Mouse (Mus musculus) CH12.LX (cell line): ENCODE measurements around the gene Entpd3. TPM values are rescaled to one million over a fixed set of nuclear protein-coding genes. Genes with fewer than 3 reads are reported as not detected.
A peak's percentile ranks its signal among the peaks of the same experiment; 100 is the strongest.

ENCODE experiments used
- DNase-seq: peaks from one replicate; pipeline ENCODE4 v3.0.0-alpha.2; 2013; ENCODE audit errors: extremely low read depth
- H3K27ac ChIP-seq: 2 replicates; pipeline ENCODE4 v1.5.1; 2012; ENCODE audit warnings: low read depth, mild to moderate bottlenecking, control low read depth, moderate library complexity; ENCODE audit not compliant: insufficient read depth
- H3K27me3 ChIP-seq: replicated peaks from 2 replicates; pipeline ENCODE3; 2012; ENCODE audit warnings: inconsistent platforms
- H3K36me3 ChIP-seq, 2 experiments: replicated peaks in 1 of 2; 2 replicates each; pipeline versions ENCODE3 to v1.6.1; 2012; ENCODE audit warnings: inconsistent platforms in 1 of 2, low read length in 1 of 2, mild to moderate bottlenecking in 1 of 2, mixed read lengths in 1 of 2, moderate library complexity in 1 of 2; ENCODE audit not compliant: control insufficient read depth in 1 of 2, insufficient read depth in 1 of 2
- H3K4me1 ChIP-seq, 2 experiments: 2 replicates each; pipeline ENCODE4 v1.6.1; 2012; ENCODE audit warnings: inconsistent platforms in 1 of 2, moderate library complexity in 1 of 2; ENCODE audit not compliant: insufficient read depth in 2 of 2, control insufficient read depth in 1 of 2
- H3K4me2 ChIP-seq: 2 replicates; pipeline ENCODE4 v1.6.1; 2012; ENCODE audit warnings: low read depth, mild to moderate bottlenecking, control low read depth; ENCODE audit not compliant: poor library complexity, insufficient read depth, severe bottlenecking
- H3K4me3 ChIP-seq, 3 experiments: fragments of 150-350 bp in 1 of 3; sonication (generic) in 1 of 3; replicated peaks in 1 of 3; 2 replicates each; pipeline versions ENCODE3 to v1.5.1; 2011 to 2012; ENCODE audit warnings: low read depth in 2 of 3, low read length in 2 of 3, mild to moderate bottlenecking in 2 of 3, moderate library complexity in 2 of 3, control low read depth in 1 of 3, improper control_type of control experiment in 1 of 3, inconsistent platforms in 1 of 3, mixed read lengths in 1 of 3; ENCODE audit not compliant: poor library complexity in 1 of 3
- H3K79me2 ChIP-seq: replicated peaks from 2 replicates; pipeline ENCODE4 v1.6.1; 2012; ENCODE audit warnings: mild to moderate bottlenecking, moderate library complexity; ENCODE audit not compliant: control insufficient read depth, poor library complexity, insufficient read depth, severe bottlenecking; ENCODE audit errors: extremely low read depth
- H3K9ac ChIP-seq: 2 replicates; pipeline ENCODE4 v1.6.1; 2012; ENCODE audit warnings: low read depth, mild to moderate bottlenecking, control low read depth, moderate library complexity; ENCODE audit not compliant: insufficient read depth
- H3K9me3 ChIP-seq: replicated peaks from 2 replicates; pipeline ENCODE3; 2012; ENCODE audit warnings: low read length, inconsistent platforms, mixed read lengths
- CHD1 ChIP-seq: IDR thresholded peaks from 2 replicates; pipeline ENCODE4 v1.6.1; 2012; ENCODE audit warnings: low read depth, low read length, improper control_type of control experiment, inconsistent platforms
- CHD2 ChIP-seq: IDR thresholded peaks from 2 replicates; pipeline ENCODE4 v1.6.1; 2011; ENCODE audit warnings: low read length, improper control_type of control experiment
- CTCF ChIP-seq, 2 experiments: IDR thresholded peaks in 1 of 2; conservative IDR thresholded peaks in 1 of 2; 2 replicates each; pipeline ENCODE4 v1.5.1; 2011 to 2012; ENCODE audit warnings: low read depth in 2 of 2, low read length in 2 of 2, improper control_type of control experiment in 1 of 2, inconsistent platforms in 1 of 2, mild to moderate bottlenecking in 1 of 2, moderate library complexity in 1 of 2
- EP300 ChIP-seq: IDR thresholded peaks from 2 replicates; pipeline ENCODE4 v1.6.1; 2011; ENCODE audit warnings: low read length, improper control_type of control experiment
- ETS1 ChIP-seq: conservative IDR thresholded peaks from 2 replicates; pipeline ENCODE4 v1.6.1; 2012; ENCODE audit warnings: low read depth, mild to moderate bottlenecking, inconsistent platforms, low read length, improper control_type of control experiment, moderate library complexity
- MAFK ChIP-seq: IDR thresholded peaks from 2 replicates; pipeline ENCODE4 v1.6.1; 2011; ENCODE audit warnings: low read length, improper control_type of control experiment; ENCODE audit not compliant: insufficient replicate concordance
- MAZ ChIP-seq: IDR thresholded peaks from 2 replicates; pipeline ENCODE4 v1.6.1; 2012; ENCODE audit warnings: low read depth, mild to moderate bottlenecking, inconsistent platforms, low read length, improper control_type of control experiment, moderate library complexity
- MEF2A ChIP-seq: IDR thresholded peaks from 2 replicates; pipeline ENCODE4 v1.6.1; 2014; ENCODE audit warnings: low read depth, mild to moderate bottlenecking, inconsistent platforms, low read length, improper control_type of control experiment, borderline replicate concordance
- MYC ChIP-seq: IDR thresholded peaks from 2 replicates; pipeline ENCODE4 v1.6.1; 2011; ENCODE audit warnings: low read depth, mild to moderate bottlenecking, improper control_type of control experiment, low read length
- PAX5 ChIP-seq: IDR thresholded peaks from 2 replicates; pipeline ENCODE4 v1.6.1; 2012; ENCODE audit warnings: low read length, inconsistent platforms, mixed read lengths
- POLR2AphosphoS2 ChIP-seq: IDR thresholded peaks from 2 replicates; pipeline ENCODE4 v1.6.1; 2011; ENCODE audit warnings: low read depth, low read length, improper control_type of control experiment
- SIN3A ChIP-seq: IDR thresholded peaks from 2 replicates; pipeline ENCODE4 v1.6.1; 2012; ENCODE audit warnings: low read length, improper control_type of control experiment, inconsistent platforms
- SMC3 ChIP-seq: IDR thresholded peaks from 2 replicates; pipeline ENCODE4 v1.6.1; 2011; ENCODE audit warnings: low read depth, low read length, improper control_type of control experiment
- TCF12 ChIP-seq: IDR thresholded peaks from 2 replicates; pipeline ENCODE4 v1.6.1; 2014; ENCODE audit warnings: low read depth, mild to moderate bottlenecking, inconsistent platforms, low read length, improper control_type of control experiment
- UBTF ChIP-seq: IDR thresholded peaks from 2 replicates; pipeline ENCODE4 v1.6.1; 2012; ENCODE audit warnings: low read depth, mild to moderate bottlenecking, inconsistent platforms, low read length, improper control_type of control experiment, moderate library complexity
- USF2 ChIP-seq: conservative IDR thresholded peaks from 2 replicates; pipeline ENCODE4 v1.6.1; 2011; ENCODE audit warnings: low read depth, low read length, improper control_type of control experiment
- ZMIZ1 ChIP-seq: IDR thresholded peaks from 2 replicates; pipeline ENCODE4 v1.6.1; 2012; ENCODE audit warnings: low read depth, mild to moderate bottlenecking, inconsistent platforms, low read length, improper control_type of control experiment
- dilution Hi-C: fragments of 300-500 bp; cut with MboI; formaldehyde crosslinking; loops from 2 replicates; pipeline ENCODE4 v1.14.3; 2020; ENCODE audit warnings: low sequenced_read_pairs; ENCODE audit not compliant: extremely low pct_unique_long_range_greater_than_20kb, extremely low pct_ligation_motif_present
- in situ Hi-C: fragments of 300-500 bp; cut with MboI; formaldehyde crosslinking; loops from 3 replicates; pipeline ENCODE4 v1.14.3; 2019; ENCODE audit warnings: low sequenced_read_pairs, low pct_ligation_motif_present, low pct_unique_long_range_greater_than_20kb, mixed read lengths
- polyA plus RNA-seq: library from polyadenylated mRNA; unstranded; fragments of >175 nt; gene quantifications from 2 replicates; pipeline ENCODE4 v1.2.1, GENCODE M21; 2012; ENCODE audit warnings: low read depth; ENCODE audit not compliant: insufficient read length
- total RNA-seq, 2 experiments: library from RNA; depleted of rRNA; stranded (reverse); fragments of 300-350 nt in 1 of 2; fragments of >200 nt in 1 of 2; gene quantifications; 2 replicates each; pipeline ENCODE4 v1.2.3; 2012 to 2014

Entpd3 gene
- total and polyA plus RNA-seq, 3 experiments = 0.04 TPM; not detected in 2

GRCm38 (mm10) chr9:120518946-120519345, 20.7 kb upstream of the Entpd3 start:
- Histone ChIP-seq H3K27me3 (peaks cover 8% of the 10 kb centered on the region), H3K9me3 (no peaks in the 10 kb centered on the region), H3K4me1 (peaks cover 0 to 9% of the 10 kb centered on the region in 2 experiments; a peak in 2 of 4 replicates), H3K4me2 (no peak overlapping the region), H3K27ac (no peak overlapping the region), H3K4me3 (no peak overlapping the region), H3K9ac (no peak overlapping the region), H3K79me2 (no peaks in the 10 kb centered on the region), H3K36me3 (no peaks in the 10 kb centered on the region)
- in situ Hi-C loops = no loop called here
- dilution Hi-C loops = no loop called here
- TF ChIP-seq CHD1 (no peak), MYC (no peak), EP300 (no peak), POLR2AphosphoS2 (no peak), SIN3A (no peak), MAFK (no peak), CHD2 (no peak), USF2 (no peak), MAZ (no peak), ETS1 (no peak), TCF12 (no peak), PAX5 (no peak), ZMIZ1 (no peak), MEF2A (no peak)
- DNase-seq = no peak

GRCm38 (mm10) chr9:120519469-120520125, 20.0 kb upstream of the Entpd3 start:
- H3K9ac ChIP-seq = no peak overlapping the region
- no peaks in the 10 kb centered on the region for H3K36me3 ChIP-seq
- no peak overlapping the region for H3K27ac ChIP-seq
- no peaks in the 10 kb centered on the region for H3K9me3 ChIP-seq
- no peaks in the 10 kb centered on the region for H3K79me2 ChIP-seq
- dilution Hi-C loops (no loop called here), in situ Hi-C loops (no loop called here)
- H3K4me3 ChIP-seq = no peak overlapping the region
- H3K4me1 ChIP-seq = peaks cover 0 to 9% of the 10 kb centered on the region in 2 experiments; a peak in 2 of 4 replicates
- peak in 1 of 2 experiments; percentile 45; a peak in 1 of 4 replicates for TF ChIP-seq CTCF (conservative IDR thresholded peaks at IDR 0.05 in 1 of 2, IDR thresholded peaks at IDR 0.05 in 1 of 2; ENCODE audit: low read depth in 2 of 2, low read length in 2 of 2)
- peak; percentile 23; the same call in 1 of the 2 replicates for TF ChIP-seq SMC3
- no peak for TF ChIP-seq UBTF
- DNase-seq = peak; percentile 37
- no peak overlapping the region for H3K4me2 ChIP-seq
- peaks cover 8% of the 10 kb centered on the region for H3K27me3 ChIP-seq
